Mouse (Mus musculus) megakaryocyte, embryonic 14.5 days (primary cell): ENCODE measurements around the gene Parp4. TPM values are rescaled to one million over a fixed set of nuclear protein-coding genes. Genes with fewer than 3 reads are reported as not detected.

ENCODE experiments used
- H3K27me3 ChIP-seq: replicated peaks from 2 replicates; pipeline ENCODE3; 2012; ENCODE audit warnings: inconsistent platforms
- H3K36me3 ChIP-seq: replicated peaks from 2 replicates; pipeline ENCODE3; 2012; ENCODE audit warnings: low read length, inconsistent platforms, mixed read lengths
- H3K4me1 ChIP-seq: 2 replicates; pipeline ENCODE4 v1.6.1; 2012; ENCODE audit warnings: inconsistent platforms
- H3K4me3 ChIP-seq: replicated peaks from 2 replicates; pipeline ENCODE3; 2012; ENCODE audit warnings: moderate library complexity, mild to moderate bottlenecking, inconsistent platforms
- H3K9me3 ChIP-seq: 2 replicates; pipeline ENCODE4 v1.6.1; 2012; ENCODE audit warnings: inconsistent platforms
- FLI1 ChIP-seq: IDR thresholded peaks from 2 replicates; pipeline ENCODE4 v1.6.1; 2012; ENCODE audit warnings: low read length, inconsistent platforms, mixed read lengths
- GATA1 ChIP-seq: IDR thresholded peaks from 3 replicates; pipeline ENCODE4 v1.6.1; 2012; ENCODE audit warnings: mixed read lengths, low read length, inconsistent platforms, borderline replicate concordance
- polyA plus RNA-seq: library from polyadenylated mRNA; stranded (reverse); fragments of >175 nt; gene quantifications from 2 replicates; pipeline ENCODE4 v1.2.3, GENCODE M21; 2012; ENCODE audit warnings: low replicate concordance; ENCODE audit not compliant: insufficient read depth

The Parp4 gene
- polyA plus RNA-seq, 1 experiment = 1.8 TPM

DNA sequence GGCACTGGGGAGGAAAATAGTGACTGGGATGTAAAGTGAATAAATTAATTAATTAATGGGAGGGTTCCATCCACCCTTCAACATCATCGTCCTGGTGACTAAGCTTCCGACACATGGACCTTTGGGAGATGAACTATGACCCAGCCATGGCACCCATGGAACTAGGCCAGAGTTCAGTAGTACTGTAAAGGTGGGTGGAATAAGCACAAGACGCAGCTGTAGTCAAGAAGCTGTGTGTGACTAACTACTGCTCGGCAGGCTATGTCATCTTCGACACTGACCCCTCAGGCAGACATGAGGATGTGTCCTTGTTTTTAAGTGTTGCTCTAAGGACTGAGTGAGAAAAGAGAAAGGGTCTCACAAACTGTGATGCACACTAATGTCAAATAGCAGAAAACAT, 29.0 kb downstream of the Parp4 start:
- H3K4me3 ChIP-seq = no peak overlapping the region
- peaks cover 7% of the 10 kb centered on the region for H3K4me1 ChIP-seq
- TF ChIP-seq GATA1 (no peak), FLI1 (no peak)
- H3K36me3 ChIP-seq = peaks cover 91% of the 10 kb centered on the region
- no peaks in the 10 kb centered on the region for H3K27me3 ChIP-seq
- no peaks in the 10 kb centered on the region for H3K9me3 ChIP-seq

DNA sequence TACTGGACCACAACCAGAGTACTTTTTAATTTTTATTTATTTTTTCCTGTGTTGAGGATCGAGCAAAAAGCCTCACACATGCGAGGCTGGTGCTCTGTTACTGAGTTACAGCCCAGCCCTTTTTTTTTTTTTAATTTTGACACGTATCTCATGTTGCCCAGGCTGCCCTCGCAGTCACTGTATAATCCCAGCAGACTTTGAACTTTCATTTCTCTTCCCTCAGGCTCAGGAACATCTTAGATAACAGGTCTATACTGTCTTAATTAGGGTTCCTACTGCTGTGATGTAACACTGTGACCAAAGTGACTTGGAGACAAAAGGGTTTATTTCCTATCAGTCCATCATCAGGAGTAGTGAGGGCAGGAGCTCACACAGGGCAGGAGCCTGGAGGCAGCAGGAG, 29.7 kb downstream of the Parp4 start:
- Histone ChIP-seq H3K4me3 (no peak overlapping the region), H3K9me3 (no peaks in the 10 kb centered on the region), H3K4me1 (peaks cover 7% of the 10 kb centered on the region), H3K36me3 (peaks cover 92% of the 10 kb centered on the region), H3K27me3 (no peaks in the 10 kb centered on the region)
- TF ChIP-seq FLI1 (no peak), GATA1 (no peak)

GRCm38 (mm10) chr14:56613212-56613611, 37.8 kb downstream of the Parp4 start:
- H3K36me3 ChIP-seq = peaks cover 98% of the 10 kb centered on the region
- TF ChIP-seq FLI1 = no peak
- H3K9me3 ChIP-seq = no peaks in the 10 kb centered on the region
- H3K4me3 ChIP-seq = no peak overlapping the region
- H3K4me1 ChIP-seq = peaks cover 3% of the 10 kb centered on the region
- no peaks in the 10 kb centered on the region for H3K27me3 ChIP-seq

GRCm38 (mm10) chr14:56617470-56617869, 42.1 kb downstream of the Parp4 start:
- TF ChIP-seq GATA1 (no peak), FLI1 (no peak)
- no peaks in the 10 kb centered on the region for H3K4me1 ChIP-seq
- no peaks in the 10 kb centered on the region for H3K27me3 ChIP-seq
- no peaks in the 10 kb centered on the region for H3K9me3 ChIP-seq
- no peak overlapping the region for H3K4me3 ChIP-seq
- peaks cover 98% of the 10 kb centered on the region for H3K36me3 ChIP-seq

DNA sequence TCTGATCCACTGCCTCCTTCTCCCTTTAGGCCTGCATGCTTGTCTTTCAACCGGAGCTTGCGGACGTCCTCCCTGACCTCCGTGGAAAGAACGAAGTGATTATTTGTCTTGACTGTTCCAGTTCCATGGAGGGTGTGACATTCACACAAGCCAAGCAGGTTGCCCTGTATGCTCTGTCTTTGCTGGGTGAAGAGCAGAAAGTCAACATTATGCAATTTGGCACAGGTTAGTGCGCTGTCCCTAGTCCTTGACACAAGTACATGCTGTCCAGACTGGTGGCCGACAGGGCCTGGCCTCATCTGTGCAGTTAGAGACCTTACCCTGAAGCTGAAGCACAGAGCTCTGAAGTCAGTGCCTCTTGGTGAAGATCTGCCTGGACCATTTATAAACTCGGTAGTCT, 45.0 kb downstream of the Parp4 start:
- Histone ChIP-seq H3K9me3 (no peaks in the 10 kb centered on the region), H3K36me3 (peaks cover 98% of the 10 kb centered on the region), H3K4me3 (no peak overlapping the region), H3K4me1 (no peaks in the 10 kb centered on the region), H3K27me3 (no peaks in the 10 kb centered on the region)
- TF ChIP-seq FLI1 (no peak), GATA1 (no peak)

- Histone ChIP-seq H3K4me3 (no peak overlapping the region), H3K36me3 (peaks cover 99% of the 10 kb centered on the region), H3K4me1 (peaks cover 27% of the 10 kb centered on the region), H3K9me3 (peaks cover 7% of the 10 kb centered on the region), H3K27me3 (no peaks in the 10 kb centered on the region)
- no peak for TF ChIP-seq GATA1
- no peak for TF ChIP-seq FLI1
These were observed 50.8 kb downstream of the Parp4 start for GRCm38 (mm10) chr14:56626202-56626601.

- TF ChIP-seq FLI1 (no peak), GATA1 (no peak)
- peaks cover 97% of the 10 kb centered on the region for H3K36me3 ChIP-seq
- H3K27me3 ChIP-seq = no peaks in the 10 kb centered on the region
- H3K4me3 ChIP-seq = no peak overlapping the region
- H3K4me1 ChIP-seq = peaks cover 27% of the 10 kb centered on the region
- peaks cover 7% of the 10 kb centered on the region for H3K9me3 ChIP-seq
These were observed 52.9 kb downstream of the Parp4 start for GRCm38 (mm10) chr14:56628336-56628735.

DNA sequence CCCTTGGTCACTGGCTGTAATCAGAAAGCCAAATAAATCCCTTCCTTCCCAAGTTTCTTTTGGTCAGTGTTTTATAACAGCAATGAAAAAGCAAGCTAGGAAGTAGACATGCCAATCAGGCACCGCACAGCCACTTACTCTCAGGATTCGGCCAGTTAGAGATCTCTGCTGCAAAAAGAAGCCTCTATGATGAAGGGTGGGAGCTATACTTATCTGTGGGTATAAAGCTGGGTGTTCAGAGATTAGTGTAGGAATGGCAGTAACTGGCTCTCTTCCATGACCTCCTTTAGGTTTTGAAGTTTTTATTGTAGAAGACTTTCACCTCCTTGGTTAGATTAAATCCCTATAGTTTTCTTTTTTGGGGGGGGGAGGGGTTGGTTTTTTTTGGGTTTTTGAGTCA, 55.7 kb downstream of the Parp4 start:
- Histone ChIP-seq H3K27me3 (no peaks in the 10 kb centered on the region), H3K4me3 (no peak overlapping the region), H3K9me3 (peaks cover 7% of the 10 kb centered on the region), H3K4me1 (peaks cover 27% of the 10 kb centered on the region), H3K36me3 (peaks cover 97% of the 10 kb centered on the region)
- TF ChIP-seq FLI1 (no peak), GATA1 (no peak)

GRCm38 (mm10) chr14:56647206-56647605, 71.8 kb downstream of the Parp4 start:
- no peak for TF ChIP-seq GATA1
- TF ChIP-seq FLI1 = no peak
- no peak overlapping the region for H3K4me3 ChIP-seq
- H3K4me1 ChIP-seq = 0 out of 2 replicates have a peak, but pooled peaks cover 5% of the 10 kb centered on the region
- peaks cover 88% of the 10 kb centered on the region for H3K36me3 ChIP-seq
- H3K9me3 ChIP-seq = no peaks in the 10 kb centered on the region
- H3K27me3 ChIP-seq = no peaks in the 10 kb centered on the region

DNA sequence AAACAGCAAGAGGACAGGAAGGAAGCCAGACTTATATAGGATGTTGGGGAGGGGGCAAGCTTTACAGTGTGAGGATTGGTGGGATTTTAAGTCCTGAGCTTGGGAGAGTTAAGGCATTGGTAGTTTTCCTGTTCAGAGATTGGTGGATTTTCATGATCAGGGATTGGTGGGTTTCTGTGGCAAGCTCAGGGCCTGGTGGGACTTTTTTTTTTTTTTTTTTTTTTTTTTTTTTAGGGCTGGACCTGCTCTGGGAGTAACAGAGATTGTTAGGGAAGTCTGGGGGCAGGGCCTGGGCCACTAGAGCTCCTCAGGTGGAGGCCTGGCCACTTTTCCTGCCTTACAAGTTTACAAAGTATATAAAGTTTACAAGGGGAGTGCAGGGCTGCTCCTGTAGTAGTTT, 74.0 kb downstream of the Parp4 start:
- Histone ChIP-seq H3K4me3 (no peak overlapping the region), H3K36me3 (peaks cover 89% of the 10 kb centered on the region), H3K4me1 (0 out of 2 replicates have a peak, but pooled peaks cover 5% of the 10 kb centered on the region), H3K9me3 (peaks cover 14% of the 10 kb centered on the region), H3K27me3 (no peaks in the 10 kb centered on the region)
- no peak for TF ChIP-seq FLI1
- TF ChIP-seq GATA1 = no peak

- H3K4me3 ChIP-seq = no peak overlapping the region
- H3K27me3 ChIP-seq = no peaks in the 10 kb centered on the region
- TF ChIP-seq FLI1 (no peak), GATA1 (no peak)
- H3K36me3 ChIP-seq = peaks cover 5% of the 10 kb centered on the region
- H3K4me1 ChIP-seq = peaks cover 24% of the 10 kb centered on the region
- H3K9me3 ChIP-seq = no peaks in the 10 kb centered on the region
These were observed 90.2 kb downstream of the Parp4 start for GRCm38 (mm10) chr14:56665651-56666050.
